Mouse (Mus musculus) heart, postnatal 0 days (tissue): Measurements from ENCODE around the gene Gm4924. TPM values are rescaled to one million over a fixed set of nuclear protein-coding genes. Genes with fewer than 3 reads are reported as not detected.

Experiments used
- ATAC-seq: fragments of 200-750 bp; cut with Nextera tagmentation; 2 replicates; pipeline ENCODE4 v1.8.0; 2017; ENCODE audit warnings: low read depth, moderate number of reproducible peaks, moderate library complexity; ENCODE audit not compliant: insufficient read depth
- DNase-seq: peaks from one replicate; pipeline ENCODE4 v3.0.0-alpha.2; 2016; ENCODE audit warnings: low spot score
- H3K27ac ChIP-seq: fragments of 300-500 bp; sonication (generic); 2 replicates; pipeline ENCODE4 v1.5.1; 2014; ENCODE audit warnings: low read depth, mild to moderate bottlenecking
- H3K27me3 ChIP-seq: fragments of 300-500 bp; sonication (generic); 2 replicates; pipeline ENCODE4 v1.6.1; 2014; ENCODE audit warnings: low read length, mixed read lengths; ENCODE audit not compliant: control insufficient read depth, insufficient read depth
- H3K36me3 ChIP-seq: fragments of 300-500 bp; sonication (generic); replicated peaks from 2 replicates; pipeline ENCODE4 v1.6.1; 2014; ENCODE audit warnings: low read length, mixed read lengths; ENCODE audit not compliant: control insufficient read depth, insufficient read depth
- H3K4me1 ChIP-seq: fragments of 300-500 bp; sonication (generic); 2 replicates; pipeline ENCODE4 v1.6.1; 2014; ENCODE audit warnings: antibody characterized with exemption; ENCODE audit not compliant: control insufficient read depth, insufficient read depth
- H3K4me2 ChIP-seq: fragments of 300-500 bp; sonication (generic); 2 replicates; pipeline ENCODE4 v1.6.1; 2014; ENCODE audit warnings: low read depth, mild to moderate bottlenecking, low read length, moderate library complexity
- H3K4me3 ChIP-seq: fragments of 300-500 bp; sonication (generic); 2 replicates; pipeline ENCODE4 v1.5.1; 2014; ENCODE audit warnings: low read depth, low read length
- H3K9ac ChIP-seq: fragments of 300-500 bp; sonication (generic); replicated peaks from 2 replicates; pipeline ENCODE4 v1.6.1; 2014; ENCODE audit warnings: low read depth, low read length, mixed read lengths
- H3K9me3 ChIP-seq: fragments of 300-500 bp; sonication (generic); replicated peaks from 2 replicates; pipeline ENCODE4 v1.6.1; 2016; ENCODE audit warnings: low read length; ENCODE audit not compliant: control insufficient read depth
- CTCF ChIP-seq: IDR thresholded peaks from 2 replicates; pipeline ENCODE4 v1.5.1; 2016; ENCODE audit warnings: antibody characterized with exemption, control low read depth, low read depth
- EP300 ChIP-seq: IDR thresholded peaks from 2 replicates; pipeline ENCODE4 v1.6.1; 2016; ENCODE audit warnings: antibody characterized with exemption, low read depth
- WGBS: fragments of 180-500 bp; shearing (Covaris S2); extraction: QIAGEN DNeasy Blood & Tissue Kit; methylation state at CpG from one replicate; pipeline ENCODE4 v1.1.7; 2014; 5-methylcytosine and 5-hydroxymethylcytosine counted together
- polyA plus RNA-seq: library from polyadenylated mRNA; unstranded; fragments of >200 nt; fragmentation: Nextera tagmentation; extraction: Ambion mirVana; gene quantifications from 2 replicates; pipeline ENCODE4 v1.2.1, GENCODE M21; 2015
- total RNA-seq: library from RNA; depleted of rRNA; stranded (reverse); fragments of >200 nt; gene quantifications from 2 replicates; pipeline ENCODE4 v1.2.3, GENCODE M21; 2014; ENCODE audit warnings: low replicate concordance; rRNA removed

Gm4924 gene
- total and polyA plus RNA-seq, 2 experiments from 2014 or later, result 1.8 to 5.2 TPM

- no peak overlapping the region for H3K27ac ChIP-seq
- no peak for TF ChIP-seq EP300
- no peak overlapping the region for H3K9ac ChIP-seq
- H3K36me3 ChIP-seq, result 0 out of 2 replicates have a peak, but pooled peaks cover 7% of the 10 kb centered on the region
- no peak for DNase-seq
- no peaks in the 10 kb centered on the region for H3K27me3 ChIP-seq
- H3K4me3 ChIP-seq, result no peak overlapping the region
- WGBS, result 87% methylated on average over 9 of the region's 9 CpGs
- H3K4me2 ChIP-seq, result no peak overlapping the region
- no peak for ATAC-seq
- H3K9me3 ChIP-seq, result peaks cover 13% of the 10 kb centered on the region; the same call in 1 of the 2 replicates
- H3K4me1 ChIP-seq, result no peaks in the 10 kb centered on the region
These were observed 7.9 kb downstream of the Gm4924 start for GRCm38 (mm10) chr10:82361911-82362310.

DNA sequence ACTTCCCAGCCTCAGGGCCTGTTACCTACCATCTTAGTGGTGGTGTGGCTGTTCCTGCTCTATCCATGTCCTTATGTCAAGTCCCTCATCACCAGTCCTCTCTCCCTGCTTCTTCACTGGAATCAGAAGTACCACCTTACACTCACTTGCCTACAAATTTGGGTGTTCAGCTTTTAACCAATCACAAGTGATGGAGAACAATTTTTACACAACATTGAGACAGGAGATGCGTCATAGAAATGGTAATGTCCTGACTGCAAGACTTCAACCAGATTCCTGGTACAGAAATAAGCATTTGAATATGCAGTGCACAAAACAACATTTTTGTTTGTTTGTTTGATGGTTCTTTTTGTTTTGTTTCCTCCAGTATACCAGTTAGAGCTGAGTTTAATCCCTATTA is 28.9 kb downstream of the Gm4924 start:
- DNase-seq (no peak), ATAC-seq (no peak)
- Histone ChIP-seq H3K9ac (no peak overlapping the region), H3K4me2 (no peak overlapping the region), H3K27ac (no peak overlapping the region), H3K9me3 (peaks cover 42% of the 10 kb centered on the region), H3K36me3 (0 out of 2 replicates have a peak, but pooled peaks cover 6% of the 10 kb centered on the region), H3K4me3 (no peak overlapping the region), H3K27me3 (no peaks in the 10 kb centered on the region), H3K4me1 (no peaks in the 10 kb centered on the region)
- TF ChIP-seq EP300 (no peak), CTCF (no peak)
- 86% methylated on average over 1 of the region's 1 CpGs for WGBS

GRCm38 (mm10) chr10:82409511-82409910 is 55.5 kb downstream of the Gm4924 start:
- Histone ChIP-seq H3K4me2 (no peak overlapping the region), H3K36me3 (0 out of 2 replicates have a peak, but pooled peaks cover 4% of the 10 kb centered on the region), H3K9ac (no peak overlapping the region), H3K4me3 (no peak overlapping the region), H3K27me3 (no peaks in the 10 kb centered on the region), H3K9me3 (peaks cover 21% of the 10 kb centered on the region; the same call in 1 of the 2 replicates), H3K4me1 (no peaks in the 10 kb centered on the region), H3K27ac (no peak overlapping the region)
- ATAC-seq (no peak), DNase-seq (no peak)
- whole genome bisulfite sequencing, result 63% methylated on average over 1 of the region's 1 CpGs
- TF ChIP-seq CTCF, result no peak
- no peak for TF ChIP-seq EP300

- H3K9ac ChIP-seq, result no peak overlapping the region
- DNase-seq (no peak), ATAC-seq (no peak)
- 0 out of 2 replicates have a peak, but pooled peaks cover 6% of the 10 kb centered on the region for H3K9me3 ChIP-seq
- no peaks in the 10 kb centered on the region for H3K36me3 ChIP-seq
- H3K27me3 ChIP-seq, result no peaks in the 10 kb centered on the region
- H3K27ac ChIP-seq, result no peak overlapping the region
- TF ChIP-seq EP300, result no peak
- TF ChIP-seq CTCF, result no peak
- no peak overlapping the region for H3K4me2 ChIP-seq
- no peak overlapping the region for H3K4me3 ChIP-seq
- no peaks in the 10 kb centered on the region for H3K4me1 ChIP-seq
These were observed 69.6 kb downstream of the Gm4924 start for GRCm38 (mm10) chr10:82423631-82424030.

Other genes with a start within 250 kb of the Gm4924 start
- gene AU041133, start 226.2 kb upstream of the Gm4924 start, total RNA-seq, result 2.8 and 3.7 TPM in 2 replicates
- 4.3 and 4.7 TPM in 2 replicates for gene AU041133, start 226.2 kb upstream of the Gm4924 start, polyA plus RNA-seq
- 0.97 and 2.7 TPM in 2 replicates for gene Zfp938, start 113.0 kb upstream of the Gm4924 start, total RNA-seq
- gene Zfp938, start 113.0 kb upstream of the Gm4924 start, polyA plus RNA-seq, result 14.8 and 15.2 TPM in 2 replicates
- gene 4932415D10Rik, start 37.7 kb upstream of the Gm4924 start, total RNA-seq, result not detected in 2 replicates
- not detected in 2 replicates for gene 4932415D10Rik, start 37.7 kb upstream of the Gm4924 start, polyA plus RNA-seq
- not detected in 2 replicates for gene Gm1553, start 138.4 kb downstream of the Gm4924 start, total RNA-seq
- gene Gm1553, start 138.4 kb downstream of the Gm4924 start, polyA plus RNA-seq, result not detected in 2 replicates